Mouse (Mus musculus) layer of hippocampus, postnatal 10 days (tissue): ENCODE results near the gene Aunip. TPM values are rescaled to one million over a fixed set of nuclear protein-coding genes. Genes with fewer than 3 reads are reported as not detected.
A peak's percentile ranks its signal among the peaks of the same experiment; 100 is the strongest.

Source experiments
- DNase-seq, 2 experiments: peaks; one replicate each; pipeline ENCODE4 v3.0.0; 2021; ENCODE audit warnings: low spot score in 2 of 2
- total RNA-seq, 2 experiments: library from RNA; stranded (reverse); gene quantifications; 2 replicates each; pipeline ENCODE4 v1.2.3; 2021

The Aunip gene
- total RNA-seq, 2 experiments from 2014 or later: 0.48 to 0.78 TPM

- no peak for DNase-seq
Observed at GRCm38 (mm10) chr4:134514309-134514930, 3.6 kb downstream of the Aunip start.

GRCm38 (mm10) chr4:134515614-134516013 lies 4.8 kb downstream of the Aunip start:
- DNase-seq: no peak

GRCm38 (mm10) chr4:134516981-134517380 lies 6.2 kb downstream of the Aunip start:
- DNase-seq: no peak

GRCm38 (mm10) chr4:134517719-134518118 lies 6.9 kb downstream of the Aunip start:
- no peak for DNase-seq

GRCm38 (mm10) chr4:134518541-134518940 lies 7.7 kb downstream of the Aunip start:
- no peak for DNase-seq

GRCm38 (mm10) chr4:134519281-134519680 lies 8.5 kb downstream of the Aunip start:
- no peak for DNase-seq

GRCm38 (mm10) chr4:134523447-134523846 lies 12.6 kb downstream of the Aunip start:
- DNase-seq: no peak

GRCm38 (mm10) chr4:134525806-134526205 lies 15.0 kb downstream of the Aunip start:
- no peak for DNase-seq

GRCm38 (mm10) chr4:134526220-134526619 lies 15.4 kb downstream of the Aunip start:
- DNase-seq: no peak

- no peak for DNase-seq
Observed at GRCm38 (mm10) chr4:134532928-134533327, 22.1 kb downstream of the Aunip start.

- DNase-seq: no peak
Observed at GRCm38 (mm10) chr4:134533421-134533820, 22.6 kb downstream of the Aunip start.

- peak; percentile 45 to 65 for DNase-seq
Observed at GRCm38 (mm10) chr4:134534124-134534886, 23.5 kb downstream of the Aunip start.

GRCm38 (mm10) chr4:134534932-134535786 lies 24.4 kb downstream of the Aunip start, which contains the start of gene Mtfr1l:
Mtfr1l (minus strand) TSS chr4:134535387.
- peak; percentile 94 to 96 for DNase-seq

- peak in 1 of 2 experiments; percentile 32 for DNase-seq
Observed at GRCm38 (mm10) chr4:134535787-134536151, 25.0 kb downstream of the Aunip start.

- no peak for DNase-seq
Observed at GRCm38 (mm10) chr4:134538997-134539580, 28.3 kb downstream of the Aunip start.

GRCm38 (mm10) chr4:134542726-134543125 lies 31.9 kb downstream of the Aunip start:
- no peak for DNase-seq

- peak; percentile 98 to 99 for DNase-seq
Observed at GRCm38 (mm10) chr4:134543261-134543660, 32.5 kb downstream of the Aunip start.

GRCm38 (mm10) chr4:134546814-134547705 lies 36.3 kb downstream of the Aunip start:
- no peak for DNase-seq

- DNase-seq: no peak
Observed at GRCm38 (mm10) chr4:134548169-134548938, 37.6 kb downstream of the Aunip start.

GRCm38 (mm10) chr4:134549899-134550298 lies 39.1 kb downstream of the Aunip start:
- no peak for DNase-seq
